Mouse (Mus musculus): ENCODE measurements at regions not wholly inside any gene's neighbourhood (a gene's known extent, or its start where the extent isn't known, plus 50 kb on each side); places are given as distances from the start of the nearest gene placed in this dataset.

GRCm38 (mm10) chr15:30029257-30029899, 143.0 kb upstream of the Ctnnd2 start:
- DNase-seq, result peak; percentile 27 to 65
- intact Hi-C loops (cut with DNase I), result loop anchor here (1.0 kb wide), 1 partner anchor 711 kb away; no protein-coding TSS in a partner anchor

DNA sequence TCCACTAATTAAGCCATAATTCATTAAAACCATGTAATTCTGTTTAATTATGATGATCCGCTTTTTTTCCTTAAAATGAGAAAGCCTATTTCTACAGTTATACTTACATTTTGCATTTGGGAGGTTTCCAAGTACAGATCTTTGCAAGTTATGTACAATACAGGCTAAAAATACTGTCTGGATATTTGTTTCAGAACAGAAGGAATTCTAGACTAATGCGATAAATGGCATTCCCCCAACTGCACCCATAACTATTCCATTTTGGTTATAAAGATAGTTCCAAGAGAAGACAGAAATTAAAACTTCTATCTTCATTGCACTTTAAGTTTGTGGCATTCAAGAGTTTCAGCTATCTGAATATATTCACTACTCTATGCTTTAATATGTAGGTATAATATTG, 137.0 kb upstream of the Ctnnd2 start:
- intact Hi-C loops (cut with DNase I), result no loop called here
- no peak for DNase-seq

DNA sequence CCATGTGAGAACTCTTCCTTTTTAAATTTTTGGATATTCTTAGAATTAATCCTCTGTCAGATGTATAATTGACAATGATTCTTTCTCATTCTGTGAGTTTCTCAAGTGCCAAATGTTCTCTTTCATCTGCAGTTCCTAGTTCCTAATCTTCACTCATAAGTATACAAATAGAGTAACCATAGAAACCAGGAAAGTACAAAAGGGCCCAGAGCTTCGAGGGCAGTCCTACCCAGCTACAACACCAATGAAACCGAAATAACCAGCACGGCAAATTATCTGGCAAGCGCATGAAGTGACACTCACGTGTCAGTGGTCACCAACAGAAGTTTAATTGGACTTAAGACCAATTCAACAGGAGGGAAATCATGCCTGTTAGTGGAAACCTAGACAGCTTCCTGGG, 121.5 kb upstream of the Ctnnd2 start:
- no peak for DNase-seq

GRCm38 (mm10) chr15:30059808-30060207, 112.6 kb upstream of the Ctnnd2 start:
- DNase-seq, result no peak
- intact Hi-C loops (cut with DNase I), result no loop called here

More for the DNA sequence above, 121.5 kb upstream of the Ctnnd2 start:
- intact Hi-C loops (cut with DNase I), result no loop called here

DNA sequence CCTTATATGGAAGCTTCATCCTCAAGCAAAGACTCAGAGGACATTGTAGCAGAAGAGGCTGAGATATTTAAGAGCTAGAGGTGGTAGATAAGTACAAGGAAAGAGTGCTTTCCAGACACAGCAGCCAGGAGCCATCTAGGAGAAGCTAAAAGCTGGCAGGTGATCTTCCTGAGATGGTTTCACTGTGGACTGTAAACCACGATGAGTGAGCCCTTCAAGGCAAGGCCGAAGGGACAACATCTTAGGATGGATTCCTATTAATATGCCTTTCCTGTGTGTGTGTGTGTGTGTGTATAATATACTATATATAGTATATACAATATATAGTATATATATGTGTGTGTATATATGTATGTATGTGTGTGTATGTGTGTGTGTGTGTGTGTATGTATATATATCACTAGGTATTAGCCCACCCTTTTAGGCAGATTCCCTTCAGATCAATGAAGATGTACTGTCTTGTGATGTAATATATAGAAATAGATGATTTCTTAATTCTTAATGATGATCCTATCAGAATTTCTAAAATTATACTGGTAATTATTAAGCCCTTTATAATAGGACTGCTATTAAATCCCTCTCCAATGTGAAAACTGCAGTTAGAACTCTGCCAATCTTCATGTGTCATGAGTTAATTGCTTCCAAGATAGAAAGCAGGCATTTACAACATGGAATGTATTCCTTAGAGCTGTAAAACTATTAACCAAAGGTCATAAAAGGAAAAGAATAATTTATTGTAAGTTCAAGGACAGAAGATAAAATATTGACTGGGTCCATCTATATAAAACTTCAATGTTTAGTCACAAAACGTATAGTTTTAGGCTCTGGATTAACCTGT, 111.7 kb upstream of the Ctnnd2 start:
- no peak for DNase-seq
- intact Hi-C loops (cut with DNase I), result no loop called here

DNA sequence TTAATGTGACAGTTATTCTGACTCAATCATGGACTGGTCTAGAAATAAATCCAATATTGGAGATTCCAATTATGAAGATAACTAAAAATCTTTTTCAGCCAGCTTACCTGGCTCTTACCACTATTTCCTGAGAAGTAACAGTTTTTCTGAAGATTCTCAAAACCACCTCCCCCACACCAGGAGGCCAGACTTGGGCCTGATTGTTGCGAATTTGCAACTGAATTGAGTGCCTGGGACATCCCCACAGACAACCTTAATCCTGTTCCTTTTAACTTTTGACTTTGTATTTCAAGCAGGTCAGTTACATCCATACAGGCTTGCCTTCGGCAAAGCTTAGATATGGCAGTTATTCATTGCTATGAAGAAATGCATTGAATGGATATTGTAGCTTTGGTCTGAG, 100.7 kb upstream of the Ctnnd2 start:
- intact Hi-C loops (cut with DNase I), result no loop called here
- DNase-seq, result no peak

DNA sequence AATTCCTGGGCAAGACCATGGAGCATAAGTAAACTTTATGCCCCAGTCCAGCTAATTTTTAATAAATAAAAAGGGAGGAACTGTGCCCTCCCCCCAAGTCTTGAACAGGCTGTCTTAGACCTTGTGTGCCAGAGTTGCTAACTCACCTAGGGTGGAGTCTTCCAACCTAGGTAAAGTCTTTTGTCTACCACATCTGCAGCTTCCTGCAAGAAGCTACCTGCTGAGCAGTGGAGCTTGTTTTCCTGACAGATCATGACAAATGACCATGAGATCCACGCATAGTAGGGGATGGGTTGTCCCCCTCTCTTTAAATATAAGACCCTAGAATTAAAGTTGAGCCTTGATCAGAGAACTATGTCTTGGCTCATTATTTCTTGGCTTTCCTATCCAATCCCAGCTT, 100.1 kb upstream of the Ctnnd2 start:
- intact Hi-C loops (cut with DNase I), result no loop called here
- no peak for DNase-seq

DNA sequence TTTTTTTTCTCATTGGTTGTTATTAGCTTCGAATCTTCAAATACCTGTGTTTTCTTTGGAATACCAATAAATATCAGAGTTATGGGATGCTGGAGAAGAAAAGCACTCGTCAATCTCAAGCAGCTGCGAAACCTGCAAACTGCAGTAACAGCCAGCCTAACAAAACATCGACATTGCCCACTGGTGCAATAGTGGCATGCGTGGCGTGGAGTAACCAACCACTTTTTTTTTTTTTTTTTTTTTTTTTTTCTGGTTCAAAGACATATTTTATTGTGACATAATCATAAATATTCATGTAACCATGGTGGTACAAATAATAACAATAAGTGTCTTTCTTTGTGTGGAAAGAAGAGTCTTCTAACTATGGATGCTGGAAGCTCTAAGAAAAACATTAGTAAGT, 85.3 kb upstream of the Ctnnd2 start:
- no peak for DNase-seq
- intact Hi-C loops (cut with DNase I), result no loop called here

- DNase-seq, result no peak
- intact Hi-C loops (cut with DNase I), result no loop called here
Measured at GRCm38 (mm10) chr15:30122061-30122460, 50.3 kb upstream of the Ctnnd2 start.

All from heart, postnatal 10 days (tissue).